Mouse (Mus musculus) cerebellum, adult 8-10 months (tissue): Measurements from ENCODE around the gene Olfr1234.

ENCODE experiments used
- DNase-seq: peaks from one replicate; pipeline ENCODE4 v3.0.0; 2022

The Olfr1234 gene

GRCm38 (mm10) chr2:89364765-89365164 lies at the start of gene Olfr1234:
TSS of gene Olfr1234 (minus strand) at chr2:89364865.
- DNase-seq: no peak

- DNase-seq: no peak
Measured at GRCm38 (mm10) chr2:89409576-89409975, 44.9 kb upstream of the Olfr1234 start, which contains the start of gene Olfr1238. TSS of gene Olfr1238 (minus strand) at chr2:89409676.

GRCm38 (mm10) chr2:89400882-89401281 lies 36.2 kb upstream of the Olfr1234 start:
- DNase-seq: no peak

- DNase-seq: no peak
Measured at GRCm38 (mm10) chr2:89342298-89342697, 22.4 kb downstream of the Olfr1234 start, which contains the start of gene Olfr1233. TSS of gene Olfr1233 (minus strand) at chr2:89342398.

- DNase-seq: no peak
Measured at GRCm38 (mm10) chr2:89329575-89329974, 35.1 kb downstream of the Olfr1234 start, which contains the start of gene Olfr1232. TSS of gene Olfr1232 (minus strand) at chr2:89329675.
